Mouse (Mus musculus) lung, postnatal 0 days (tissue): ENCODE results near the gene Ptprt. TPM values are rescaled to one million over a fixed set of nuclear protein-coding genes. Genes with fewer than 3 reads are reported as not detected.

Source experiments
- ATAC-seq: fragments of 200-750 bp; cut with Nextera tagmentation; 2 replicates; pipeline ENCODE4 v1.8.0; 2017; ENCODE audit warnings: moderate library complexity
- DNase-seq: peaks from one replicate; pipeline ENCODE4 v3.0.0-alpha.2; 2016; ENCODE audit warnings: low spot score
- H3K27ac ChIP-seq: fragments of 300-500 bp; sonication (generic); 2 replicates; pipeline ENCODE4 v1.5.1; 2014; ENCODE audit warnings: antibody characterized with exemption, mild to moderate bottlenecking, low read length, mixed read lengths
- H3K27me3 ChIP-seq: fragments of 300-500 bp; sonication (generic); replicated peaks from 2 replicates; pipeline ENCODE4 v1.6.1; 2014; ENCODE audit warnings: low read length, mixed read lengths; ENCODE audit not compliant: insufficient read depth
- H3K36me3 ChIP-seq: fragments of 300-500 bp; sonication (generic); 2 replicates; pipeline ENCODE4 v1.6.1; 2014; ENCODE audit warnings: low read length, mixed read lengths; ENCODE audit not compliant: insufficient read depth
- H3K4me1 ChIP-seq: fragments of 300-500 bp; sonication (generic); 2 replicates; pipeline ENCODE4 v1.6.1; 2014; ENCODE audit warnings: antibody characterized with exemption, low read depth, low read length, mixed read lengths; ENCODE audit not compliant: insufficient read depth
- H3K4me2 ChIP-seq: fragments of 300-500 bp; sonication (generic); replicated peaks from 2 replicates; pipeline ENCODE4 v1.6.1; 2014; ENCODE audit warnings: low read depth, mild to moderate bottlenecking, low read length, moderate library complexity, mixed read lengths
- H3K4me3 ChIP-seq: fragments of 300-500 bp; sonication (generic); 2 replicates; pipeline ENCODE4 v1.5.1; 2014; ENCODE audit warnings: low read depth, low read length
- H3K9ac ChIP-seq: fragments of 300-500 bp; sonication (generic); replicated peaks from 2 replicates; pipeline ENCODE4 v1.6.1; 2014; ENCODE audit warnings: low read depth, mild to moderate bottlenecking
- H3K9me3 ChIP-seq: fragments of 300-500 bp; sonication (generic); 2 replicates; pipeline ENCODE4 v1.6.1; 2016; ENCODE audit warnings: low read length, mixed read lengths
- CTCF ChIP-seq: IDR thresholded peaks from 2 replicates; pipeline ENCODE4 v1.5.1; 2016; ENCODE audit warnings: antibody characterized with exemption, mild to moderate bottlenecking
- EP300 ChIP-seq: IDR thresholded peaks from 2 replicates; pipeline ENCODE4 v1.6.1; 2016; ENCODE audit warnings: antibody characterized with exemption, mild to moderate bottlenecking, control low read depth
- WGBS: fragments of 180-500 bp; shearing (Covaris S2); extraction: QIAGEN DNeasy Blood & Tissue Kit; methylation state at CpG from one replicate; pipeline ENCODE4 v1.1.7; 2014; 5-methylcytosine and 5-hydroxymethylcytosine counted together
- polyA plus RNA-seq: library from polyadenylated mRNA; unstranded; fragments of >200 nt; fragmentation: Nextera tagmentation; extraction: Ambion mirVana; gene quantifications from 2 replicates; pipeline ENCODE4 v1.2.1, GENCODE M21; 2015

The Ptprt gene
- polyA plus RNA-seq, 1 experiment from 2014 or later = 0.37 TPM

GRCm38 (mm10) chr2:162654416-162654815 lies 6.5 kb downstream of the Ptprt start:
- H3K27me3 ChIP-seq = peaks cover 4% of the 10 kb centered on the region
- no peak overlapping the region for H3K27ac ChIP-seq
- ATAC-seq = no peak
- H3K9ac ChIP-seq = no peak overlapping the region
- TF ChIP-seq CTCF (no peak), EP300 (no peak)
- H3K4me3 ChIP-seq = no peak overlapping the region
- H3K9me3 ChIP-seq = no peaks in the 10 kb centered on the region
- 61% methylated on average over 4 of the region's 4 CpGs for WGBS
- no peak for DNase-seq
- H3K4me1 ChIP-seq = no peaks in the 10 kb centered on the region
- no peak overlapping the region for H3K4me2 ChIP-seq
- H3K36me3 ChIP-seq = no peaks in the 10 kb centered on the region

DNA sequence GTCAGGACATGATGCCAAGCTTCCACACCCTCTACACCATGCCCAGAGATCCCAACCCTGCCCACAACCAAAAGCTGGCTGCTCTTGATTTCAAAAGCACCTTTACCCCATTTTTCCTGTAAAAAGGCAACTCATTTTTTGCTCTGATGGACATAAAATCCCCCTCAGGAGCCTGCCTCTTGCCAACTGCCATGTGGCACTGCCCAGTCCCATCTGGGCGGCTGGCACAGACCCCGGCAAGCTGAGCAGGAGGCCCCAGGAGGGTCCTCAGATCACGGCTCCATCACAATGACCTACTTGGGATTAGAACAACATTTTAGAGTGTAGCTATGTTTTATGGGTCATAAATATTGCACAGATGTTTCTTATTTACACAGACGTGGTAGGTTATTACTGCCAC lies 22.3 kb downstream of the Ptprt start:
- DNase-seq (no peak), ATAC-seq (no peak)
- no peak overlapping the region for H3K27ac ChIP-seq
- no peaks in the 10 kb centered on the region for H3K9me3 ChIP-seq
- no peak overlapping the region for H3K4me2 ChIP-seq
- TF ChIP-seq EP300 (no peak), CTCF (no peak)
- no peak overlapping the region for H3K9ac ChIP-seq
- no peak overlapping the region for H3K4me3 ChIP-seq
- 0 out of 2 replicates have a peak, but pooled peaks cover 3% of the 10 kb centered on the region for H3K4me1 ChIP-seq
- 73% methylated on average over 4 of the region's 4 CpGs for WGBS
- no peaks in the 10 kb centered on the region for H3K27me3 ChIP-seq
- H3K36me3 ChIP-seq = no peaks in the 10 kb centered on the region

DNA sequence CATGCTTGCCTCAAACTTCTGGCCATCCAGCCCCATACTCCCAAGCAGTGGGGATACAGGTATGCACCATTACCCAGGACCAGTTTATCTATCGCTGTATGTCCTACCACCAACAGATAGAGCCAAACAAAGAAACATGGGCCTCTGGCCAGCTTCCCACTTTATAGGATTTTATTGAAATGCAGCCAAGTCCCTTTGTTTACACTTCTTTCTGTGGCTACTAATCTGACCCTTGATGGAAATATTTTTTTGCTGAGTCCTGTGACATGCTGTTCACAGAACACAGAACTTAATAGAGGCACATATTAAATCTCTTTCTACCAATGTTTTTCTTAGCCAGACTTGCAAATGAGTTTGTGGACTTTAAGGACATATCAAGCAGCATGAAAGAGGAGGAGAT lies 23.4 kb downstream of the Ptprt start:
- ATAC-seq (no peak; the same call in 1 of the 2 replicates), DNase-seq (peak; percentile 36)
- H3K9me3 ChIP-seq = no peaks in the 10 kb centered on the region
- 0 out of 2 replicates have a peak, but pooled peaks cover 3% of the 10 kb centered on the region for H3K4me1 ChIP-seq
- no peaks in the 10 kb centered on the region for H3K27me3 ChIP-seq
- WGBS = 11% methylated on average over 1 of the region's 1 CpGs
- H3K27ac ChIP-seq = no peak overlapping the region
- no peaks in the 10 kb centered on the region for H3K36me3 ChIP-seq
- H3K4me3 ChIP-seq = no peak overlapping the region
- no peak overlapping the region for H3K4me2 ChIP-seq
- TF ChIP-seq EP300 = 0 out of 2 replicates have a peak, but pooled peaks have one; percentile 13
- TF ChIP-seq CTCF = no peak
- no peak overlapping the region for H3K9ac ChIP-seq

DNA sequence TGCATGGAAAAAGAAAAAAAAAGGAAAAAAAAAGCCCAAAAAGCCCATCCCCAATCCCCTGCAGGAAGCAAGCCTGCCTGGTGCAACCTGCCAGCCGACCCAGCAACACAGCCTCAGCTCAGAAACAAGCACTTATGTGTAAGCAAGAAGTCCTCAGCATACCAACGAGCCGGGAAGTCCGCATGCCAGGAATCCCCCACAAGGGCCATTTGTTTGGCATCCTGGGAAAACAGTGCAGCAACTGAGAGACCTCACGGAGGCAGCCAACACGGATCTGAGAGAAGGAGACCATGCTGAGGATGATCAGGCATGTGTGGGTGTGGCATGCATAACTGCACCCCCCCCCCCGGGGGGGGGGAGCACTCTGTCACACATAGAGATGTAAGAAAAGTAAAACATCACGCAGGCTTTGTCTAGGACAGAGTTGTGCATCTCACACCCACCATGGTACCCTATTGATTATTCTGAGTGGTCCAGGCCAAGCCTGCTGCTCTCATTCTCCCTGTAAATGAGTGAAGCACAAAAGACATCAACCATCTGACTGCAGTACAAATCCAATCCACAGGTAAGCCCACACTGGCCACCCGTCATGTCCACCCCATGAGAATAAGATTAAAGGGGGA lies 24.4 kb downstream of the Ptprt start:
- no peak overlapping the region for H3K27ac ChIP-seq
- TF ChIP-seq CTCF (no peak), EP300 (no peak)
- no peak overlapping the region for H3K4me2 ChIP-seq
- H3K9ac ChIP-seq = no peak overlapping the region
- H3K4me1 ChIP-seq = 0 out of 2 replicates have a peak, but pooled peaks cover 3% of the 10 kb centered on the region
- WGBS = 28% methylated on average over 9 of the region's 9 CpGs
- ATAC-seq = peak; percentile 67
- peak; percentile 44 for DNase-seq
- H3K9me3 ChIP-seq = no peaks in the 10 kb centered on the region
- no peaks in the 10 kb centered on the region for H3K36me3 ChIP-seq
- H3K27me3 ChIP-seq = no peaks in the 10 kb centered on the region
- no peak overlapping the region for H3K4me3 ChIP-seq

DNA sequence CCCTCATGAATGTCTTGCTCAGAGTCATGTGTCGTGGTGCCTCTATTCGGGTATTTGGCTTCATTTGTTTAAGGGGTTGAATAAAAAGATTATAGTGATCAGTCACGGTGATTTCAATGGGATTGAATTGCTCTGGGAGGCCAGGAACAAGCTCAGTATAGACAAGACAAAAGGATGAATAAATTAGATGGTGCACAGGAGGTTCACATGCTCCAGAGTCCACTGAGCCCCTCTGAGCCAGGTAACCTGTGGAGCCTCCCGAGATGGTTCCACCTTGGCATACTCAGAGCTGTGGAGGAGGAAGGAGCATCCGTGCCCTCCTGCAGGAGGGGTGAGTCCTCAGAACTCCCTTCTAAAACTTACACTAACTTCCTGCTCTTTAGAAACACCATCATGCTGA lies 26.0 kb downstream of the Ptprt start:
- TF ChIP-seq CTCF (no peak), EP300 (no peak)
- H3K27ac ChIP-seq = no peak overlapping the region
- H3K4me3 ChIP-seq = no peak overlapping the region
- no peak overlapping the region for H3K9ac ChIP-seq
- 87% methylated on average over 5 of the region's 5 CpGs for WGBS
- DNase-seq (no peak), ATAC-seq (no peak)
- H3K4me1 ChIP-seq = 0 out of 2 replicates have a peak, but pooled peaks cover 3% of the 10 kb centered on the region
- no peaks in the 10 kb centered on the region for H3K27me3 ChIP-seq
- H3K9me3 ChIP-seq = no peaks in the 10 kb centered on the region
- no peak overlapping the region for H3K4me2 ChIP-seq
- no peaks in the 10 kb centered on the region for H3K36me3 ChIP-seq

DNA sequence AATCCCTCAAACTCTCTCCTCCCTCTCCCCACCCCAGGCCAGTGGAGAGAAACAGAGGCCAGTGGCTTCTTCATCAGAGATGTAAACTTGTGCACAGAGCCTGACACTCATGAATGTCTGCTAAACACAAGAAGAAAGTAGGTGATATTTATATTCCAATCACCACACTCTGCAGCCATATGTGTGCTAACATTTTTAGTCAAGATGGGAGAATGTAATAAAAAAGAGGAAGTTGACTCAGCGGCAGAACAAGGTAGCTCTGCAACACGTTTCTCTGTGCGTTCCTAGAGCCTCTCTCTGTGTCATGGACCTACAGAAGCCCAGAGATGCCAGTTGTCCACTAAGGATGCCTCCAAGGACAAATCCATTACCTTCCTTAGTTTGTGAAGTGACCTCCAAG lies 34.9 kb downstream of the Ptprt start:
- Histone ChIP-seq H3K4me1 (no peaks in the 10 kb centered on the region), H3K27ac (no peak overlapping the region), H3K27me3 (no peaks in the 10 kb centered on the region), H3K36me3 (no peaks in the 10 kb centered on the region), H3K9me3 (no peaks in the 10 kb centered on the region), H3K4me2 (no peak overlapping the region), H3K4me3 (no peak overlapping the region), H3K9ac (no peak overlapping the region)
- 76% methylated on average over 3 of the region's 3 CpGs for WGBS
- DNase-seq = no peak
- TF ChIP-seq EP300 = no peak
- ATAC-seq = no peak

- ATAC-seq = no peak
- no peaks in the 10 kb centered on the region for H3K4me1 ChIP-seq
- TF ChIP-seq CTCF (no peak), EP300 (no peak)
- no peaks in the 10 kb centered on the region for H3K9me3 ChIP-seq
- WGBS = 80% methylated on average over 3 of the region's 3 CpGs
- no peak overlapping the region for H3K9ac ChIP-seq
- no peaks in the 10 kb centered on the region for H3K36me3 ChIP-seq
- no peak for DNase-seq
- no peak overlapping the region for H3K4me3 ChIP-seq
- no peaks in the 10 kb centered on the region for H3K27me3 ChIP-seq
- no peak overlapping the region for H3K4me2 ChIP-seq
- H3K27ac ChIP-seq = no peak overlapping the region
Measured at GRCm38 (mm10) chr2:162624707-162625106, 36.2 kb downstream of the Ptprt start.
